Mouse (Mus musculus): ENCODE measurements around the gene Mybbp1a. TPM values are rescaled to one million over a fixed set of nuclear protein-coding genes. Genes with fewer than 3 reads are reported as not detected.
A peak's percentile ranks its signal among the peaks of the same experiment; 100 is the strongest.

Mybbp1a gene
- total RNA-seq, 2 experiments from 2014 or later, result 35.4 to 62.4 TPM

GRCm38 (mm10) chr11:72476074-72476625, 35.0 kb downstream of the Mybbp1a start:
- ATAC-seq (ENCODE audit: poor library complexity, severe bottlenecking), result no peak

DNA sequence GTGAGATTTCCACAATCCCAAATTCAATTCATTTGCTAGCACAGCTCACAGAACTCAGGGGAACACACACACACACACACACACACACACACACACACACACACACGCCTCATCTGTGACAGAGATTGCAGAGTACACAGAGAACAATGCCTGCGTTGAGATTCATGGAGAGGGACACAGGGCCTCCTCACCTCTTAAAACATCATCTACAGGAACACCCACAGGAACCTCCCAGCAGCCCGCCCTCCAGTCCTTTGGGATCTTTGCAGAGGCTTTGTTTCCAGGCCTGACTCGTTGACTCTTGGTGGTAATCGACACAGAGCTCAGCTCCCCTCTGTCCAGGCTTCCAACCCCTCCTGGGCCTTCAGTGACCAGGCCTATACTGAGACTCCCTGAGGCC, 36.0 kb downstream of the Mybbp1a start:
- ATAC-seq (ENCODE audit: poor library complexity, severe bottlenecking), result no peak

GRCm38 (mm10) chr11:72477653-72478052, 36.5 kb downstream of the Mybbp1a start:
- ATAC-seq (ENCODE audit: poor library complexity, severe bottlenecking), result no peak

DNA sequence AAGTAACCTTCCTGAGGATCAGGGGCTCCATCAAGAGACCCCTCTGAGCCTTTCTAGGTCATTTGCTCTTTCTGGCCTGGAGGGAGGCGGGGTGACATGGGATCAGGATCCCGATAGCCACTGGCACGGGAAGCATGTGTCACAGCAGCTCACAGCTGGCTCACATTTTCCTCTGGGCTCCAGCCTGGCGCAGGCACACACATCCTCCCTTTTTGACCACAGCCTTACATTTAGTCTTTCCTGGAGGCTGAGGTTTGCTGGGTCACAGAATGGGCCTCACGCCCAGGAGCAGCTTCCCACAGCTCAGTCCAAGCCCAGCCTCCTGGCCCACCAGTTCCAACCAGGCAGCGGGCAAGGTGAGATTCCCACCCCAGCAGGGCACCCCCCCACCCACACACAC, 37.1 kb downstream of the Mybbp1a start:
- no peak for ATAC-seq (ENCODE audit: poor library complexity, severe bottlenecking)

- no peak; the same call in 1 of the 2 replicates for ATAC-seq (ENCODE audit: poor library complexity, severe bottlenecking)
These were observed 38.3 kb downstream of the Mybbp1a start for GRCm38 (mm10) chr11:72479499-72479898.

- no peak for ATAC-seq (ENCODE audit: poor library complexity, severe bottlenecking)
These were observed 40.2 kb downstream of the Mybbp1a start for GRCm38 (mm10) chr11:72481313-72481712.

- ATAC-seq (ENCODE audit: poor library complexity, severe bottlenecking), result no peak
These were observed 40.8 kb downstream of the Mybbp1a start for GRCm38 (mm10) chr11:72481952-72482351.

- peak; percentile 22; the same call in 1 of the 2 replicates for ATAC-seq (ENCODE audit: poor library complexity, severe bottlenecking)
These were observed 43.4 kb downstream of the Mybbp1a start for GRCm38 (mm10) chr11:72484549-72484948.

DNA sequence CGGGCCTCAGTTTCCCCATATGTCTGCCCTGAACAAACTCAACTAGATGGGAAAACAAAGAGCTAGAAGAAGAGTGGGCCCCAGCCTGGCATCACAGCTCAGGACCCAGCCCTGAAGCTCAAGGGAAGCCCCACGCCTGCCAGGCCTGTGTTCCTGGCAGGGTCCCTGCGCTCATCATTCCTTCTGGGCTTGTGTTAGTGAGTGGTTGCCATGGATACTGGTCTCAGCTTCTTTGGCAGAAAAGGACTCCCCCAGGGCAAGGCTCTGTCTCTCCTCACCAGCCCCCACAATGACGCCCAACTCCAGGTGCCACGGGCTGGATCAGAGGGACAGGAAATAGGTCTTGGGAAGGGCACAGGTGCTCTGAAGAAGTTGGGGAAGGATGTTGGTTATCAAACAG, 44.0 kb downstream of the Mybbp1a start:
- ATAC-seq (ENCODE audit: poor library complexity, severe bottlenecking), result no peak

DNA sequence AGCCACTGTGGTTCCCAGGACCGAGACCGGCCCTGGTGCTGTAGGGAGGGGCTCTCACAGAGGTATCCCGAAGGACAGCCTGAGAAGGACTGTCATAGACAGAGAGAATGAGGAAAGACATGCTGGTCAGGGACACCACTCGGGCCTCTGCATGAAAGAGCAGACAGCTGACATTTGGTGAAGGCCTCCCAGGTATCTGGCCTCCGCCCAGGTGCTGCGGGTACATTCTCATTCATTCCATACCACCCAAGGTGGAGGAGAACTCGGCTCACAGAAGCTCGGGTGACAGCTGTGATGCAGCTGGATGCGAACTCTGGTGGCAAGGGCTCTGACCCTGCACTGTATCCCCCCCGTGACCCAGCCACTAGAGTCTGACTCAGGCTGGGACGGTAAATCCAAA, 44.8 kb downstream of the Mybbp1a start:
- no peak for ATAC-seq (ENCODE audit: poor library complexity, severe bottlenecking)

GRCm38 (mm10) chr11:72487171-72487570, 46.0 kb downstream of the Mybbp1a start:
- ATAC-seq (ENCODE audit: poor library complexity, severe bottlenecking), result no peak

- no peak for ATAC-seq (ENCODE audit: poor library complexity, severe bottlenecking)
These were observed 46.6 kb downstream of the Mybbp1a start for GRCm38 (mm10) chr11:72487739-72488138.

DNA sequence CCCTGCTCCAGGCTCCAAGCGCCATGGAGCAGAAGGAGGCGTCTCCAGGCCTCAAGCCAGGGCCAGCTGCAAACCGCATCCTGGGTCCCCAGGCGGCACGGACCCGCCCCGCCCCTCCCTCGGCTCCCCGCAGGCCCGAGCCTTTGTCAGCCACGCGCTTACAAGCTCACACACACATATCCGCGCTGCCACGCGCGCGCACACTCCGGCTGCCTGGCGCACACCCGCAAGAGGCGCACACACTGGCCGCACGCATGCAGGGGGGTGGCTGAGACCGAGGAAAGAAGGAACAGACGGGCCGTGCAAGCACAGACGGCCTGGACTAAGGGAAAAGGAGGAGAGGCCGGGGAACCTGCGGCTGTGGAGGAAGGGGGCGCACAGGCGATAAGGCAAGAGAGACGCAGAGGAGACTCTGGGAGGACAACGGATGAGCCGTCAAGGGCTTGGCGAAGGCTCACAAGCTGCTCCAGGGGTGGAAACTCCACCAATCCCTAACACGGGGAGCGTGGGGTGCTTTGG, 47.7 kb downstream of the Mybbp1a start:
- ATAC-seq (ENCODE audit: poor library complexity, severe bottlenecking), result peak; percentile 23

DNA sequence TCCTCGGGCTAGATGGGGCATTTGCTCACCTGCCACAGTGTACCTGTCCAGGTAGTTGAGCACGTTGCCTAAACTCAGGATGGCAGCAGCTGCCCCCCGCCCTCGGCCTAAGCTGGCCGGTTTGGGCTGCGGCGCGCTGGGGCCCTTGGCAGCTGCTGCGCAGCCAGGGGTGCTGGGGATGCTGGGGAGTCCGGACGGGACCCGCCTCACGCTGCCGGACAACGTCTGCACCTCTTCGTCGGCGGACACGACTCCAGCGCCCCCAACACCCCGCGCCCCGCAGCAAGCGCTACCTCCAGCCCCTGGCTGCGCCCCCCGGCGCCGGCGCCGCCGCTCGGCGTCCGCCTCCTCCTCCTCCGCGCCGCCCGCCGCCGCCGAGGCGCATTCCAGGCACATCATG, 48.2 kb downstream of the Mybbp1a start:
- no peak for ATAC-seq (ENCODE audit: poor library complexity, severe bottlenecking)

DNA sequence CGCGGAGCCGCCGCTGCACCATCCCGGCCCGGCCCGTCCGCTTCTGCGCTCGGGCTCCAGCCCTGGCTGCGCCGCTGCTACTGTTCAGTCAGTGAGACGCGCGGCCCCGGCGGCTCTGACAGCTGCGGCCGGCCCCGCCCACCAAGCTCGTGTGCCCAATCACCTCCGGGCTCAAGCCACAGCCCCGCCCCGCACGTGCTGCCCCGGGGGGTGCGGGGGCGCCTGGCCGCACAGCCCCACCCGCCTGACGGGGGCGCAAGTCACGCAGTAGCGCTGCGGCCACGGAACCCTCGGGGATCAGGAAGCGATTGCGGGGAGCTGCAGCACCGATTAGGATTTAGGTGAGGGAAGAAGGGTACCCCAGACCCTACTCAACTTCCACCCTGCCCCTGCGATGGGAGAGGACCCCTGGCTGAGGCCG, 48.7 kb downstream of the Mybbp1a start, which contains the start of gene Spns2:
TSS of gene Spns2 (minus strand) at position 24 of the 421 bp plus-strand sequence.
- ATAC-seq (ENCODE audit: poor library complexity, severe bottlenecking), result peak; percentile 83

DNA sequence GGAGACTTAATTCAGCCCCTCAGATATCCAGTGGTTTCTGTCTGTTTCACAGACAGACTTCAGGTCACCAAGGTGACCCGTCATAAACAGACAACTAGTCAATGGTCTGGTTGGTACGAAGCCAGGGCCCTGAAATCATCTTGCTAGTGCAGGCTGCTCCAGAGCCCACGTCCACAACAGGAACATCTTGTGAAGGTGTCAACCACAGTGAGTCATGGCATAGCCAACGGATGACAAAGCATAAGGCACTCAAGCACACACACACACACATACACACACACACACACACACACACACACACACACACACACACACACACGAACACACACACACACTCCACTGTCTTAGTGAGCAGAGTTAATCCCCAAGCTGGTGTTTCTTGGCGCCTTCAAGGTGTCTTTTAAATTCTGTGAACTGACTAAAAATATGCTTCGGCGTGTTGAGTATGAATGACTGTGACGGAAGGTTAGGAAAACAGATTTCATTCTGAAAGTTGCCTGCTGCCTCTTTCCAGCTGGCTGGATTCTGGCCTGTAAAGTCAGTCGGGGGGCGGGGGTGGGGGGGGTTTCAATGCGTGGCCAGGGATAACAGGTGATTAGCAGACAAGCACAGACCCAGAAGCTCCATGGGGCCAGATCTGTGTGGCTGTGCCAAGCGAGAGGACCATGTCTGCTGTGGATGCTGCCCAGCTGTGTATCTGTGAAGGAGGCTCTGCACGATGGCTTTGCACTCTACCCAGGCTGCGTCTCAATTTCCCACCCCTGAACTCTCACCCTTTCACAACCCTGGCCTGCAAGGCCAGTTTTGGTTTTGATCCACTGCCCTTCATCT, 50.2 kb downstream of the Mybbp1a start:
- ATAC-seq (ENCODE audit: poor library complexity, severe bottlenecking), result no peak

DNA sequence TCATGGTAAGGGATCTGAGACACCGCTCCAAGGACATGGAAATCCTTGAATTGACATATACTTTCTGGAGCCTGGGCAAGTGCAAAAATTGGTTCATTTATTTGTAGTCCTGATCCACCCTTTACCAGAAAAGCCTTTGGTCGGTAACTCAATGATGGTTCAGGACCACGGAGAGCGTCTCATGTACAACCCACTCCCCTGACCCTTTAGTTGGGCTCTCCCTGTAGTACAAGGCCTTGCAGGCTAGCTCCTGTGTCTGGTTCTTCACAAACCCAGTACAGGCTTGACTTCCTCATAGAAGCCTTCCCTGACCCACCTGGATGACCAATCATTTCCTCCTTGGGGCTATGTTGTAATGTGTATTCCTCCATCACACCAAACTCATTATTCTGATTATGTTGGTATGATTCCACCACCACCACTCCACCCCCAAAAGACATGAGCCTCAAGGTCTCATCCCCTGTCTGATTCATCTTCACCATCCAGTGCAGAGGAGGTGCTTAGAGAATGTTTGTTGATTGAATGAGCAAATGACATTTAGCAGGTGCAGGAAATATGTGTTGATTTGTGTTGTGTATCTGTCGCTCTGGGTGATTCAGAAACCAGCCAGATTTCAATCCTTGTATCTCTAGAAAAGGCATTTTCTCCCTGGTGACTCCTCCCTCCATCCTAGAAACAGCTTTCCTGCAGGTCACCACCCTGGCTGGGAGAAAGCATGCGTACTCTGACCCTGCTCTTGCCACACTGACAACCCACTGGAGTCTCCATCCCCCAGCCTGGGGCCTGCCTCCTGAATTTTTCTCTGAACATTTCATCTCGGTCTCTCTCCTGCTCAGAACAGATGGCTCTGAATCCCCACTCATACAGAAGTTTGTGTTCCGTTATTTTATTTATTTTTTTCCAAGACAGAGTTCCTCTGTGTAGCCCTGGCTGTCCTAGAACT, 53.2 kb downstream of the Mybbp1a start:
- ATAC-seq (ENCODE audit: poor library complexity, severe bottlenecking), result peak; percentile 17; the same call in 1 of the 2 replicates

DNA sequence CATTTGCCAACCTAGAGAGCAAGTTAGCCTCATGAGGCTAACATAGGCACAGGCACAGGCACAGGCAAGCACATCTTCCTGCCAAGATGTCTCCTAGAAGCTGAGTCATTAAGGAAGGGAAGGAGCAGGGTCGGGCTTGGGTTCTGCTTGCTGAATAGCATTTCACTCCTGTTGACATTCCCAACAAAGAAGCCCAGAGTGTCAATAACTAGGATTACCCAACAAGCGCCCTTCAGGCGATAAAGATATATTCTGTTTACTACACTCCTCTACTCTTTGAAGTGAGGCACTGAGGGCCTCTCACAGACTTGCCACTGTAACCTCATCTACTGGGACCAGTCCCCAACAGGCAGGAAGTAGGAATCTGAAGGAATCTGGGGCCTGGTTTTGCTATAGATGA, 54.9 kb downstream of the Mybbp1a start:
- ATAC-seq (ENCODE audit: poor library complexity, severe bottlenecking), result no peak

GRCm38 (mm10) chr11:72496775-72497174, 55.6 kb downstream of the Mybbp1a start:
- ATAC-seq (ENCODE audit: poor library complexity, severe bottlenecking), result no peak

DNA sequence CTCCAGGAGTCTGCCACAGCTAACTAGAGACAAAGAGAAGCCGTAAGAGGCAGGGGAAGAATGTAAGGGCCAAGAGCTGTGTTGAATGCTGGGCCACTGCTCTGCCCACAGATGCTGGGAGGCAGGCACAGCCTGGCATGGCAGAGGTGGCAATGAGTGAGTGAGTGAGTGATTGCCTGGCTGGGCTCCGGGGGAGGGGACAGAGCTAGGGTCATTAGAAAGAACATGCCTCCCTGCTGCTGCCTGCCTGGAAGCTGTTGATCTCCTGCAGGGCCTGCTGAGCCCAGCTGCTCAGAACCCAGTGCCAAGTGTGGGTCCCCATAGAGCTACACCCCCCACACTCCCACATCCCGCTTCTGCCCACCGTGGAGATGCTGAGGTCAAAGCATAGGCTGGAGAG, 56.2 kb downstream of the Mybbp1a start:
- ATAC-seq (ENCODE audit: poor library complexity, severe bottlenecking), result no peak

DNA sequence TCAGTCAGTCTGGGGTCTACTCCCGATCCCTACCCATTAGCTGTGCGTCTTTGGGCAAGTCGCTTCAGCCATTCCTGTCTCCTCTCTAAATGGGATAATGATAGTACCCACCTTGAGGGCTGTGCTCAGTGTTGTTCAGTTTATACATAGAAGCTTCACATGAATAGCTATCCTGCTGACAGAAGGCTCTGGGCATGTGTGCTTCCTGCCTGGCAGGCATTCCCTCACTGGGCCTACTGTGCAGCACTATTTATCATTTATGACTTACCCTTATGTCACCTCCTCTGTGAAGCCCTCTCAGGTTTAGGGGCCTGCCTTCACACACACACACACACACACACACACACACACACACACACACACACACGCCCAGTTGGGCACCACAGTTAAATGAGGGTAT, 59.0 kb downstream of the Mybbp1a start:
- ATAC-seq (ENCODE audit: poor library complexity, severe bottlenecking), result no peak
